Mouse (Mus musculus): ENCODE measurements around the gene Hist1h4h. TPM values are rescaled to one million over a fixed set of nuclear protein-coding genes. Genes with fewer than 3 reads are reported as not detected.
"Not testable (repeated sequence)": the region's sequence is repeated elsewhere in the genome, so short reads cannot be mapped to it uniquely, and the experiment has no call there.

Gene Hist1h4h
- total RNA-seq, 2 experiments from 2014 or later, result 280 to 315 TPM

DNA sequence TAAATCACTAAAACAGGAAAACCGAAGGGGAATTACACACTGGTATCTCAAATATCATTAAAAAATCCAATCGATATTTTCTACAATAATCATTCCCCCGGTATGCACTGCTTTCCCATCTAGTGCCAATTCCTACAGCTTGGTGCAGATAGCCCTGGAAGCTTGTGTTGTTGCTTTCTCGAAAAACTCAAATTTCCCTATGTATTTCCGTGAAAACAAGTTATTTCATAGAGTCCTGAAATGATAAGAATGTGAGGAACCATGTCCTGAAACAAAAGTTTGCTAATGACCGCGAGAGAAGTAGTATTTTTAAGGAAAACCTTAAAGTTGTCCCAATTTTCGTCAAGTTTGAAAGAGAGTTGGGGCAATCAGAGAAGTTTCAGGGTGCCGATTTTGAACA is 23.5 kb downstream of the Hist1h4h start:
- no peak for DNase-seq (ENCODE audit: low spot score in 2 of 2)

DNA sequence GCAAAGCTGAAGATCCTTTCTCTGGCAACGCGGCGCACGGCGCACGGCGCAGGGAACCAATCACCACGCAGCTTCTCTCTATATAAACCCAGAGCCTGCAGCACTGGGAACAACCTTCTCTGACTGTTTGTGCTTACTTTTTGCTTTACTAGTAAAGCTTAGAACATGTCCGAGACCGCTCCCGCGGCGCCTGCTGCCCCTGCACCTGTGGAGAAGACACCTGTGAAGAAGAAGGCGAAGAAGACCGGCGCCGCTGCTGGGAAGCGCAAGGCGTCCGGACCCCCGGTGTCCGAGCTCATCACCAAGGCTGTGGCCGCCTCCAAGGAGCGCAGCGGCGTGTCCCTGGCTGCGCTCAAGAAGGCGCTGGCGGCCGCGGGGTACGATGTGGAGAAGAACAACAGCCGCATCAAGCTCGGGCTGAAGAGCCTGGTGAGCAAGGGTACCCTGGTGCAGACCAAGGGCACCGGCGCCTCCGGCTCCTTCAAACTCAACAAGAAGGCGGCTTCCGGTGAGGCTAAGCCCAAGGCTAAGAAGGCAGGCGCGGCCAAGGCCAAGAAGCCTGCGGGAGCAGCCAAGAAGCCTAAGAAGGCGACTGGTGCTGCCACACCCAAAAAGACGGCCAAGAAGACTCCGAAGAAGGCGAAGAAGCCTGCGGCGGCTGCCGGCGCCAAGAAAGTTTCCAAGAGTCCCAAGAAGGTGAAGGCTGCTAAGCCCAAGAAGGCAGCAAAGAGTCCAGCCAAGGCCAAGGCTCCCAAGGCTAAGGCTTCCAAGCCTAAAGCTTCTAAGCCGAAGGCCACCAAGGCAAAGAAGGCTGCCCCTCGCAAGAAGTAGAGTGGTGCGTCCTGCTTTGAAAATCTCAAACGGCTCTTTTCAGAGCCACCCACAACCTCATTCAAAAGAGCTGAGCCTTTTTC is 24.3 kb downstream of the Hist1h4h start:
- peak; percentile 58 to 71 for DNase-seq (ENCODE audit: low spot score in 2 of 2)

DNA sequence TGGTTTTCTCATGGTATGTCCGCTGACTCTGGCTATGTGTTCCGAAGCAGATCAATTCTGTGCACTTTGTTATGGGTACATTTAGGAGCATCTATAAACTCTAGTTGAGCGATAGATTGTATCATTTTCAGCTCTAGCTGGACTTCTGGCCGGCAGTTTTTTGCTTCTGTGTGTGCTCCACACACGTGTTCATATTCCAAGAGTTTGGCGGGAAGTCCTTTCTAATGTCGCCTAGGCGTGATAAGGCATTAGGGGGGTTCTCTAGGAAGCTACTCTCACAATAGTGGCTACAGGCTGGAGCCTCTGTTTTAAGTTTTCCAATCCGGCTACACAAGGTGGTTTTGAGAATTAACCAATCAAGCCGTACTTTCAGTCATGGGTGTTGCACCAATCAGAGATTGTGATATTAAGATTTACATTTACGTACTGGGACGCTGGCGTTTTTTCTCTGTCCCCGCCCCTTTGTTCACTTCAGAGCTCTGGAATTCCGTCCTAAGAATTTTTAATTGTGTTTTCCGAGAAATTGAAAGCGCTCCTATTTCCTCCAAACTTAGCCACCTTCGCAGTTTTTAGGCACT is 25.1 kb downstream of the Hist1h4h start:
- DNase-seq (ENCODE audit: low spot score in 2 of 2), result peak; percentile 37 to 60

DNA sequence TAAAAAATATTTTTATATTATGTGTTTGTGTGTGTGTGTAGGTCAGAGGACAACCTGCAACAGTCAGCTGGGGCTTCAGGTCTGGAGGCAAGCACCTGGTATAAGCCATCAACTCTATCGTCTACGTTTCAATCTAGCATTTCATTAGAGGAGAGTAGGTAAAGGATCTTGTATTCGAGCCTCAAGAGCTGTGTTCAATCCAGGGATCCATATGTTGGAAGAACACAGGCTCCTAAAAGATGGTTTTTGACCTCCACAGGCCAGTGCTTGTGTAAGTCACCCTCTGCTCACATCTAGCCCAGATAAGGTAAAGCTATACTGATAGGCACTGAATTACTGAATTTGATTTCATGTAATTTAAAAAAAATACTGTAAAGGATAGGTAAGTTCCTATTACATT is 26.1 kb downstream of the Hist1h4h start:
- DNase-seq (ENCODE audit: low spot score in 2 of 2), result no peak

DNA sequence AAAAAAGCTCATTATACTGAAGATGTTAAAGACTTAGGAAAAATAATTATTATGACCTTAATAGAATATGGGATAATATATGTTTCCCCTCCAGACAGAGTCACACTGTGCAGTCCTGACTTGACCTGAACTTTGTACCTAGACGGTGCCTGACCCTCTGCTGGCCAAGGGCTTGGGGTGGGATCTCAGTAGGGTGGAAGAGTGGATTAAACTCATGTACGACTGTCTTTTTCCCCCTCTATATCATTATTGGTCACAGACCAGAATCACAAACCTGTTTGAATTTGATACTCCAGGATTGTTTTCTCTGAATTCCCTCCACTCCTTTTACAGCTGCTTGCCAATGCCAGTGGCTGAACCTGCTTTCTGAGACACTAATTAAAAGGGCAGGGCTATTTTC is 29.8 kb downstream of the Hist1h4h start:
- not testable (repeated sequence) for DNase-seq (ENCODE audit: low spot score in 2 of 2)

DNA sequence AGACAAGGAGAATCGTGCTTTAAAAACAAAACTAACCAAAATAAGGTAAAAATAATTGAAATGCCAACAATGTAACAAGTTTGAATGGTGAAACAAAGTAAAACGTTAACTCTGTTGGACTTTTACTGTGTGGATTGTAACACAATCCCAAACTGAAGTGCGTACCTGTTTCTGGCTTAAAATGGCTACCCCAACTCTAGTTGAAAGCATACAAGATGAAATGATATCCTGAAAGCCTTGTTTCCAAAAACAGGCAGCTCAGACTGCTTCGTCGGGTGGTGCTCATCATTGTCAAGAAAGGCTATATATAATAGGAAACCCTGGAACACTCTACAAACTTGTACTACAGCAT is 30.7 kb downstream of the Hist1h4h start:
- DNase-seq (ENCODE audit: low spot score in 2 of 2), result not testable (repeated sequence)

DNA sequence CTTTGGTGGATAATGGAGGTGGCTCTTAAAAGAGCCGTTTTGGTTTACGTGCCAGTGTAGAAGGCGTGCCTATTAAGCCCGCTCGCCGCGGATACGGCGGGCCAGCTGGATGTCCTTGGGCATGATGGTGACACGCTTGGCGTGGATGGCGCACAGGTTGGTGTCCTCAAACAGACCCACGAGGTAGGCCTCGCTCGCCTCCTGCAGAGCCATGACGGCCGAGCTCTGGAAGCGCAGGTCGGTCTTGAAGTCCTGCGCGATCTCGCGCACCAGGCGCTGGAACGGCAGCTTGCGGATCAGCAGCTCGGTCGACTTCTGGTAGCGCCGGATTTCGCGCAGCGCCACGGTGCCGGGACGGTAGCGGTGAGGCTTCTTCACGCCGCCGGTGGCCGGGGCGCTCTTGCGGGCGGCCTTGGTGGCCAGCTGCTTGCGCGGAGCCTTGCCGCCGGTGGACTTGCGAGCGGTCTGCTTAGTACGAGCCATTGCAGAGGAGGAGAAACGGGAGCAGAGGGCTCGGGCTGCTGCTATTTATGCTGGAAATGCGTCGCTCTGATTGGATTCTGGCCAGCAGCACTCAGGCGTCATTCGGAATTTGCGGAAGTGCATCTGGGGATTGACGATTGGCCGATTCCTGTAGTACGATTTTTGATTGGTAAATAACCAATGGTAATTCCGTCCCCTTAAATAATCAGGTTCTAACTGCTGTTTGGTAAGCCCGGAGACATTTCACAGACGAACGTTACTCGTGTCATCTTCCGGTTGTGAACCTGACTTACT is 31.2 kb downstream of the Hist1h4h start, which contains the start of gene Hist1h3e:
TSS of gene Hist1h3e (minus strand) at position 487 of the 777 bp plus-strand sequence.
- peak; percentile 94 to 95 for DNase-seq (ENCODE audit: low spot score in 2 of 2)

DNA sequence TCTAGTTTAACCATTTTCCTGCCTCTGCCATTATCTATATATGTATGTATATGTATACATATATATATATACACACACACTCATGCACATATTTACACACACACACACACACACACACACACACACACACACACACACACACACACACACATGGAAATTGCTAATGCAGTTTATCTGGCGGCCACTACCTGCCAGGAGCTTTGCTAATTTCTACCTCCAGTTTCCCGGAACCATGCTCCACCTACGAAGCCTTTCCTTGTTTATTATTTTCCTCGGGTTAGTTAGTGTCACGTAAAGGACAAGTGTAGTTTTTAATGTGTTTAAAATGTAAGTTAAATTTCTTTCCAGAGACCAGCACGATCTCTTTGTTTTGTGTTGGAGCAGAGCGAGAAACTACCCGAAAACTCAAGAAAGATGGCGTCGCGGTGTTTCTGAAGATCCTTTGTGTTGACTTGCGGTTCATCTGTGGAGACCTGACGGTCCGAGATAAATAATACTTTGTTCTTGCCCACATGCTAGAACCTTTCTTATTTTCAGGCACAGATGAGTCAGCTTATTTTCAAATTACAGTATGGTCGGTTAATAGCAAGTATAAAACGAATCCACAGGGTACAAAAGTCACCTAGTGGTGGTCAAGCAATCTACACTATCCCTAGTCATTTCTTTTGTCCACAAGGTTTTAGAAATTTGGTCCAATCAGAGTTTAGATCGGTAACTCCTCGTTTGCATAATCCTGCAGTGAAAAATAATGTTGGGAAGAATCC is 32.0 kb downstream of the Hist1h4h start:
- DNase-seq (ENCODE audit: low spot score in 2 of 2), result peak in 1 of 2 experiments; percentile 46

DNA sequence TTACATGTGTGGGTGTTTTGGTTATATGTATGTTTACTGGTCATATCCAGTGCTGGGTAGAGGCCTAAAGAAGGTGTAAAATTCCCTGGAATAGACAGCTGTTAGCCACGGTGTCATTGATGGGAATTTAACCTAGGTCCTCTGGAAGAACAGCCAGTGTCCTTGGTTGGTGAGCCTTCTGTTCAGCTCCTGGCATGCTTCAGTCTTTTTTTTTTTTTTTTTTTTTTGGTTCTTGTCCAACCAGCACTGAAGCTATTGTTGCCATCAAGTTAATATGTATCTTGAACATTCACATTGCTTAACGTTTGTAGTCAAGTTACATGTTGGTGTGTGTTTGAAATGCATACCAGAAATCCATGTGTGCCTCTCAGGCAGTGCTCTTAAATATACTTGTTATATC is 33.6 kb downstream of the Hist1h4h start:
- no peak for DNase-seq (ENCODE audit: low spot score in 2 of 2)

DNA sequence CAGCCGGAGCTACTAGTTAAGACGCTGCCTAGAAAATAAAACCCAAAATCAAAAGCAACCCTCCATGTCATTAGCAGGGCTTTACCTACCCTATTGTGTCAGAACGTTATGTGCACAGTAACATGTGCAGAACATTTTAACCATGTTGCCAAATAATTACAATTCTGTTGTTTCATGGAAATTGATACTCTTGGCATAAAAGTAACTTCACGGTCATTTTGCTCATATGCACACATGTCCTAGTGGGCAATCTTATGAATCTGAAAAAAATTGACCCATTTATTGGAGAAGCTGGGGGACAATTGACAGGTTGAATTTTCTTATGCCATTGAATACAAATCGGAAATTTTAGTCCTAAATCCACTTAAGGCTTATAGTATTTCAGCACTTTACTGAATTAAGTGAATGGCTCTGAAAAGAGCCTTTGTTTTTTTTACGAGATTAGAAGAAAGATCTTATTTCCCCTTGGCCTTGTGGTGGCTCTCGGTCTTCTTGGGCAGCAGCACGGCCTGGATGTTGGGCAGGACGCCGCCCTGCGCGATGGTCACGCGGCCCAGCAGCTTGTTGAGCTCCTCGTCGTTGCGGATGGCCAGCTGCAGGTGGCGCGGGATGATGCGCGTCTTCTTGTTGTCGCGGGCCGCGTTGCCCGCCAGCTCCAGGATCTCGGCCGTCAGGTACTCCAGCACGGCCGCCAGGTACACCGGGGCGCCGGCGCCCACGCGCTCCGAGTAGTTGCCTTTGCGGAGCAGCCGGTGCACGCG is 39.6 kb downstream of the Hist1h4h start:
- not testable (repeated sequence) for DNase-seq (ENCODE audit: low spot score in 2 of 2)

DNA sequence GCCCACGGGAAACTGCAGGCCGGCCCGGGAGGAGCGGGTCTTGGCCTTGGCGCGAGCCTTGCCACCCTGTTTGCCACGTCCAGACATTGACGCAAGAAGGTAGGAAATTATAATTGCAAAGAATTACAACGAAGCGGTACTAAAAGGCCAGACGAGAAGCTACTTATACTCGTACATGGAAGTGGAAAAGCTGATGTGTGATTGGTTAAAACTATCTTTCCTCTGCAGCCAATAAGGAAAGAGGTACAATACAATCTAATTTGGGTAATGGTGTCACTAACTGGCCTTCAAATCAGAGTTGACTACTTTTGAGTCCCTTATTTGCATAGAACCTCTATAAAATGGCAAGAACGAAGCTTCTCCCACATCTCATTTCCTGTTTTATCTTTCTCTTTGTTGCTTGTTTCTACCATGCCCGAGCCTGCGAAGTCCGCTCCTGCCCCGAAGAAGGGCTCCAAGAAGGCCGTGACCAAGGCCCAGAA is 40.2 kb downstream of the Hist1h4h start, which contains the start of the genes Hist1h2ae and Hist1h2bg:
TSS of gene Hist1h2ae (minus strand) at position 199 of the 482 bp plus-strand sequence.
TSS of gene Hist1h2bg (plus strand) at position 375 of the 482 bp plus-strand sequence.
- DNase-seq (ENCODE audit: low spot score in 2 of 2), result peak; percentile 61 to 72

DNA sequence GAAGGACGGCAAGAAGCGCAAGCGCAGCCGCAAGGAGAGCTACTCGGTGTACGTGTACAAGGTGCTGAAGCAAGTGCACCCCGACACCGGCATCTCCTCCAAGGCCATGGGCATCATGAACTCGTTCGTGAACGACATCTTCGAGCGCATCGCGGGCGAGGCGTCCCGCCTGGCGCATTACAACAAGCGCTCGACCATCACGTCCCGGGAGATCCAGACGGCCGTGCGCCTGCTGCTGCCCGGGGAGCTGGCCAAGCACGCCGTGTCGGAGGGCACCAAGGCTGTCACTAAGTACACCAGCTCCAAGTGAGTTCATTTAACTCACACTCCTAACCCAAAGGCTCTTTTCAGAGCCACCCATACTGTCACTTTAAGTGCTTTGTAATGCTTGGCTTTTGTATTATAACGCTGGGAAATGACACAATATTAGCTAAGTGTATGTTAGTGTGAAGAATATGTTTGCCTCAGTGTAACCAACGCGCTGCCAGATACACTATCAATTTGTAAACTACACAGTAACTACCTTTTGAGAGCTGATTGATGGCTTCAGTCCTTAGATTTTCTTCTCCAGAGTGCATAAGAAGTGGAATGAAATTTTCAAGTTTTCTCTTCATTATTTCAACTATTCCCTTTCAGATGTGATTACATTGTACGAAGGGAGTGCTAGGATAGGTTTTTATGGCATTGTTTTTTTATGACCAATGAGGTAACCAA is 40.8 kb downstream of the Hist1h4h start:
- DNase-seq (ENCODE audit: low spot score in 2 of 2), result not testable (repeated sequence)

DNA sequence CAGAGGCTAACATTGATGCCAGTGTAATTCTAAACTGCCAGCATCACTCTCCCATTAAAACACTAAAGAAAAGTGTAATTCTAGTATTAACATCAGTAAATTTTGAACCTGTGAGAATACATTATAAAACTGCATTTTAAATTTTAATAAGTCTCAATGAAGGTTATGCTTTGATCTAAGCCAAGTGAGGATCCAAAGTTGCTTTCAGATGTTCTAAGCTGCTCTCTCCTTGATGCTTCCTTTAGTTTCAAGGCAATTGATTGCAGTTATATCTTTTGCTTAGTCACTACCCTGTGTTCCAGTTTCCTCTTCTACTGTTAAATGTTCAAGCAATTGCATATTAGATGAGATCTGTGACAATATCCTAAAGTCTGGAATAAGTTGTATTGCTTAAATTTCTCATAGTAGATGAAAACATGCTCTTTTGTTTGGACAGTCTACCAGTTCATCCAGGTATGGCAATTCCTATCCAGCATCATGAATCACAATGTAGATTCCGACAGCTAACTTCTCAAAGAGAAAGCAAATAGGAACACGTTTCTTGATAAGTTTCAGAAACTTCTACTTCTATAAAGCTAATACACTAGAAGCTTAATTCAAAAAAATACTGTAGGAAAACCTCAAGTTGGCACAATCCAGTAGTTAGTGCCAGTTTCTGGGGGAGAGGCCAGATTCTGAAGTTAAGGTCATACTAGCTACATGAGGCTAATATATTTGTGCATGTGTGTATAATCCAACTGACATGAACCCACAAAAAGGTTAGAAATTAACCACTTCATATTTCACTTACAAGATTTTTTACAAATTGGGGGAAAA is 41.6 kb downstream of the Hist1h4h start:
- DNase-seq (ENCODE audit: low spot score in 2 of 2), result no peak

DNA sequence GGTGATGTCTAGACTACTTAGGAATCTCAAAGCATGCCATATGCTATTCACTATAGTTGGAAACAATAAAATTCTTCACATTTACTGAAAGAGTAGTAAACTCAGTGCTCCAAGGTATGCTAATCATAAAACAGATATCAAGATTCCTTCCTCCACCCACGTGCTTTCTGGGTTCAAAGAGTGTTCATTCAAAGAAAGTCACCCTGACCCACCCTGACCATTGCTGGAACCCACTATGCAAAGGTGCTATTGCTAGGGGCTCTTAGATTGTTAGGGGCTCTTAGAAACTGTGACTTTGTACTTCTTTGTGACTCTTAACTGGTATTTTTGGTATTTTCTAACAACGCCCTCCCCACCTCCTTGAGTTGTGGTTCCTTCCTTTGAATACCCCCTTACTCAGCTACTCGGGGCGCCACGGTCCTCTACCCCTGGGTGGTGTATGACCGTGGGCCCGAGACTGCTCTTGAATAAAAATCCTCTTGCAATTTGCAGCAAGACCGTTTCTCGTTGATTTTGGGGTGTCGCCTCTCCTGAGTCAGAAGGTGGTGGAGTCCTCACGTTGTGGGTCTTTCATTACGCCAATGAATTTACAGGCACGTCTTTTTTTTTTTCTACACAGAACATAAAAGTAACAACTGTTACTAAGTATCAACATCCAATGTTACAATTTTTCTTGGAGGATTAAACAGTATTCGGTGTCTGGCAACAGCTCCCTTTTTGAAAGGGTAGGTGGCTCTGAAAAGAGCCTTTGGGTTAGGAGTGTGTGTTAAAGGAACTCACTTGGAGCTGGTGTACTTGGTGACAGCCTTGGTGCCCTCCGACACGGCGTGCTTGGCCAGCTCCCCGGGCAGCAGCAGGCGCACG is 42.4 kb downstream of the Hist1h4h start:
- not testable (repeated sequence) for DNase-seq (ENCODE audit: low spot score in 2 of 2)

DNA sequence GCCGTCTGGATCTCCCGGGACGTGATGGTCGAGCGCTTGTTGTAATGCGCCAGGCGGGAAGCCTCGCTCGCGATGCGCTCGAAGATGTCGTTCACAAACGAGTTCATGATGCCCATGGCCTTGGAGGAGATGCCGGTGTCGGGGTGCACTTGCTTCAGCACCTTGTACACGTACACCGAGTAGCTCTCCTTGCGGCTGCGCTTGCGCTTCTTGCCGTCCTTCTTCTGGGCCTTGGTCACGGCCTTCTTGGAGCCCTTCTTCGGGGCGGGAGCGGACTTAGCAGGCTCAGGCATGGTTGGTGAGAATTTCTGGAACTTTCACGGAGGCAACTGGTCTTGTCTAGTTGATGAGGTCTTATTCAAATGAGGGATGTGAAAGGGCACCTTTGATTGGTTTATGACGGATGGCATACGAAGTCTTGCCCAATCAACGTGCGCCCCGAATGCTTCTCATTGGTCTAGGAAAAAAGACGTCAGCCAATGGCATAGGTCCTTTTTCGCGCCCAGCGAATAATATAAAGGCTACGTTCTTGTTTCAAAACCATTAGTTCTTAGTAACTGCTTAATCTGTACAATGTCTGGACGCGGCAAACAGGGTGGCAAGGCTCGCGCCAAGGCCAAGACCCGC is 43.2 kb downstream of the Hist1h4h start, which contains the start of the genes Hist1h2bf and Hist1h2ad:
TSS of gene Hist1h2bf (minus strand) at position 299 of the 627 bp plus-strand sequence.
TSS of gene Hist1h2ad (plus strand) at position 484 of the 627 bp plus-strand sequence.
- peak; percentile 81 to 86 for DNase-seq (ENCODE audit: low spot score in 2 of 2)

DNA sequence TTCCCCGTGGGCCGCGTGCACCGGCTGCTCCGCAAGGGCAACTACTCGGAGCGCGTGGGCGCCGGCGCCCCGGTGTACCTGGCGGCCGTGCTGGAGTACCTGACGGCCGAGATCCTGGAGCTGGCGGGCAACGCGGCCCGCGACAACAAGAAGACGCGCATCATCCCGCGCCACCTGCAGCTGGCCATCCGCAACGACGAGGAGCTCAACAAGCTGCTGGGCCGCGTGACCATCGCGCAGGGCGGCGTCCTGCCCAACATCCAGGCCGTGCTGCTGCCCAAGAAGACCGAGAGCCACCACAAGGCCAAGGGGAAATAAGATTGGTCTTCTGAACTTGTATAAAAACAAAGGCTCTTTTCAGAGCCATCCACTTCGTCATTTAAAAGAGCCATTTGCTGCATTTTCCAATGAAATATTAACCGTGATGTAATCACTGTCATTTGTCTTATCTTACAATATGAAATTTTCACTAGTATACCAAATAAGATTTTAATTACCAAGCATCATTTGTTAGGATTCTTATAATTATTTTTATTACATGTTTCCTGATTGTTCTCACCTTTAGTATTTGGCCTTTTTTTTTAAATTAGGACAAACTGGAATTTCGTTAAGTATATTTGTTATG is 43.8 kb downstream of the Hist1h4h start:
- DNase-seq (ENCODE audit: low spot score in 2 of 2), result not testable (repeated sequence)
